Mouse (Mus musculus) testis, adult 2 months (tissue): ENCODE data around the gene Rbms1.

ENCODE experiments used
- CTCF ChIP-seq: fragments of 200-500 bp; IDR thresholded peaks from 2 replicates; pipeline ENCODE4 v1.5.1; 2012; ENCODE audit warnings: low read depth, mild to moderate bottlenecking, inconsistent platforms, low read length, moderate library complexity; ENCODE audit not compliant: control insufficient read depth, insufficient read depth, insufficient replicate concordance
- POLR2A ChIP-seq: fragments of 200-500 bp; IDR thresholded peaks from 2 replicates; pipeline ENCODE4 v1.6.1; 2012; ENCODE audit warnings: low read depth, mild to moderate bottlenecking, inconsistent platforms, low read length, moderate library complexity; ENCODE audit not compliant: control insufficient read depth

- TF ChIP-seq POLR2A (no peak), CTCF (no peak)
Observed at GRCm38 (mm10) chr2:60883931-60884330, 79.1 kb downstream of the Rbms1 start.
